Mouse (Mus musculus) megakaryocyte, embryonic 14.5 days (primary cell): ENCODE measurements around the gene Rpl4. TPM values are rescaled to one million over a fixed set of nuclear protein-coding genes. Genes with fewer than 3 reads are reported as not detected.
"Not testable (repeated sequence)": the region's sequence is repeated elsewhere in the genome, so short reads cannot be mapped to it uniquely, and the experiment has no call there.

Experiments used
- H3K27me3 ChIP-seq: replicated peaks from 2 replicates; pipeline ENCODE3; 2012; ENCODE audit warnings: inconsistent platforms
- H3K36me3 ChIP-seq: replicated peaks from 2 replicates; pipeline ENCODE3; 2012; ENCODE audit warnings: low read length, inconsistent platforms, mixed read lengths
- H3K4me1 ChIP-seq: 2 replicates; pipeline ENCODE4 v1.6.1; 2012; ENCODE audit warnings: inconsistent platforms
- H3K4me3 ChIP-seq: replicated peaks from 2 replicates; pipeline ENCODE3; 2012; ENCODE audit warnings: moderate library complexity, mild to moderate bottlenecking, inconsistent platforms
- H3K9me3 ChIP-seq: 2 replicates; pipeline ENCODE4 v1.6.1; 2012; ENCODE audit warnings: inconsistent platforms
- FLI1 ChIP-seq: IDR thresholded peaks from 2 replicates; pipeline ENCODE4 v1.6.1; 2012; ENCODE audit warnings: low read length, inconsistent platforms, mixed read lengths
- GATA1 ChIP-seq: IDR thresholded peaks from 3 replicates; pipeline ENCODE4 v1.6.1; 2012; ENCODE audit warnings: mixed read lengths, low read length, inconsistent platforms, borderline replicate concordance
- polyA plus RNA-seq: library from polyadenylated mRNA; stranded (reverse); fragments of >175 nt; gene quantifications from 2 replicates; pipeline ENCODE4 v1.2.3, GENCODE M21; 2012; ENCODE audit warnings: low replicate concordance; ENCODE audit not compliant: insufficient read depth

Rpl4 gene
- polyA plus RNA-seq, 1 experiment = 309 TPM

DNA sequence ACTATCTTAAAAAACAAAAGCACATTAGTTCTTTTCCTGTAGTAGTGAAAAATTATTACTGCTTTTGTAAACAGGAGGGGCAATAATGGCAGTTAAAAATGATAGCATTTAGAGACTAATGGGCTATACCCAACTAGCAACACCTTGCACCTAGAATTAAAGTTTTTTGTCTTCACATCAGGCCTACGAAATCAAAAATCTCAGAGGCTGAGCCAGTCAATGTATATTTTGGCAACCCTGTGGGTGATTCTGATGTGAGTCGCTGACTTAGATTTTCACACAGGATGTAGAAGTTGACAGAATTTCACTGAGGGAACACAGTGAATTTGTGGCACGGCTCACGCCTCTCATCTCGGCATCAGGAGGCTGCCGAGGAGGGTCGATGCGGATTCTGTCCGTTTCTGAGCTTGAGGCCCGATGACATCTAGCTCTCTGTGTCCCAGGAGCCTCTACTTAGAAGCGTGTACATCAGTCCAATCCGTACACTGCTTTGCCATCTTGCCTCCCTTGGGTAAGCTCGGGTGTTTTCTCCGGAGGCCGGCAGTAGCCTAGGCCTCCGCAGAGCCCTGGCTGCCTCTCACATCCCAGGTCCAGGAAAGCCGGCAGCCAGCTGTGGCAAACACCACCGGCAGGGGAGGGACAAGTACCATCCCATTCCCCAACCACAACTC is 895 bp upstream of the Rpl4 start:
- TF ChIP-seq FLI1 (no peak), GATA1 (no peak)
- H3K36me3 ChIP-seq = peaks cover 33% of the 10 kb centered on the region
- no peaks in the 10 kb centered on the region for H3K9me3 ChIP-seq
- H3K4me3 ChIP-seq = peak overlapping the region; percentile 97
- H3K4me1 ChIP-seq = peaks cover 52% of the 10 kb centered on the region
- H3K27me3 ChIP-seq = no peaks in the 10 kb centered on the region

DNA sequence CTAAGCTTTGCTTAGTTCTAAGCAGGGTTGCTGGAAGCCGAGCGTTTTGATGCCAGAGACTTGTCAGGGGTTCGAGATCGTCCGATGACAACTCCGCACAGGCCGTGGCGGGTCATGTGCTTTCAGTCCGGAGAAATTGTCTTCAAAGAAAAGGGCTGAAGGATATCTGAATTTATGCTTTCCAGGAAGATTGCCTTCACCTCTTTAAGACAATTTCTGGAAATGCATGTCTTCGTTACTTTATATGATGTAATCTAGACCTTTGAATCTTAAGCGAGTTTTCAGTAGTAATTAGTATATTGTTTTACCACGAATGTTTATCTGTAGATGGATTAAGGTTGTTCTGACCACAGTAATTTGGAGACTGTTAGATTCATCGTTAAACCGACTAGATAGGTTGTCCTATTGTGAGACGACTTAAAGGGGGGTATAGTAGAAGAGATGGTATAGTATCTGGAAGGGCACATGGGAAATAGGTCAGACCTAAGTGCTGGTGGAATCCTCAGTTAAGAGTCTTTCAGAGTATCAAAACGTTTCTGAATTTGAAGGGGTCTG is 568 bp downstream of the Rpl4 start:
- peaks cover 42% of the 10 kb centered on the region for H3K36me3 ChIP-seq
- TF ChIP-seq FLI1 (no peak), GATA1 (no peak)
- H3K4me3 ChIP-seq = peak overlapping the region; percentile 97
- H3K9me3 ChIP-seq = no peaks in the 10 kb centered on the region
- H3K27me3 ChIP-seq = no peaks in the 10 kb centered on the region
- peaks cover 51% of the 10 kb centered on the region for H3K4me1 ChIP-seq

DNA sequence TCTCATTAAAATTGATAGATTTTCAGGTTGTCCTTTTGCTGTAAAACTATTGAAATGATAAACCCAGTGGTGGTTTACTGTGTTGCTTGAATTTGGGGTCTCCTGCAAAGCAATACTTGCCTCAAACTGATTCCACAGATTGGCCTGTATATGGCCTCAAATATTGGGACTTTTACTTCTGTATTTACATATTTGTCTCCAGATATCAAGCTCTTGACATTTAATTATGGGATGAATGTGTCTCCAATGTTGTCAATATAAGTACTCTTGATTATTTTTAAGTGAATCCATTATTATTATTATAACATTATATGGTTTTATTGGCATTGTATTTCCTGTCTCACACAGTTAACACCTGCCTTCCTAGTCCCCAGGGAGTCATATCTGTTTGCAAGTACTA is 1.2 kb downstream of the Rpl4 start:
- H3K9me3 ChIP-seq = no peaks in the 10 kb centered on the region
- peaks cover 48% of the 10 kb centered on the region for H3K4me1 ChIP-seq
- peak overlapping the region; percentile 97 for H3K4me3 ChIP-seq
- TF ChIP-seq GATA1 = no peak
- no peak for TF ChIP-seq FLI1
- H3K36me3 ChIP-seq = peaks cover 43% of the 10 kb centered on the region
- H3K27me3 ChIP-seq = no peaks in the 10 kb centered on the region

DNA sequence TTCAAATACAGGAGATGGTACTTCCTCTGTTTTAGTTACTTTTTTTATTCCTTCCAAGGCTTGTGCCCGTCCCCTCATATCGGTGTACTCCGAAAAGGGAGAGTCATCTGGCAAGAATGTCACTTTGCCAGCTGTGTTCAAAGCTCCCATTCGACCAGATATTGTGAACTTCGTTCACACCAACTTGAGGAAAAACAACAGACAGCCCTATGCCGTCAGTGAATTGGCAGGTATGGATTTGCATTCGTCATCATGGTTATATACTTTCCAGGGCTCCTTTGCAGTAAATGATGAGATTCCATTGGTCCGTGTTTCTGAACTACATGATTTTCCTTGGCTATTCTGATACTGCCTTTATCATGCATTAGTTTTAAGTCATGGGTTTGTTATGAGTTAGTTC is 1.6 kb downstream of the Rpl4 start:
- H3K27me3 ChIP-seq = no peaks in the 10 kb centered on the region
- H3K36me3 ChIP-seq = peaks cover 43% of the 10 kb centered on the region
- H3K9me3 ChIP-seq = no peaks in the 10 kb centered on the region
- H3K4me1 ChIP-seq = peaks cover 51% of the 10 kb centered on the region
- TF ChIP-seq GATA1 (no peak), FLI1 (no peak)
- peak overlapping the region; percentile 97 for H3K4me3 ChIP-seq

DNA sequence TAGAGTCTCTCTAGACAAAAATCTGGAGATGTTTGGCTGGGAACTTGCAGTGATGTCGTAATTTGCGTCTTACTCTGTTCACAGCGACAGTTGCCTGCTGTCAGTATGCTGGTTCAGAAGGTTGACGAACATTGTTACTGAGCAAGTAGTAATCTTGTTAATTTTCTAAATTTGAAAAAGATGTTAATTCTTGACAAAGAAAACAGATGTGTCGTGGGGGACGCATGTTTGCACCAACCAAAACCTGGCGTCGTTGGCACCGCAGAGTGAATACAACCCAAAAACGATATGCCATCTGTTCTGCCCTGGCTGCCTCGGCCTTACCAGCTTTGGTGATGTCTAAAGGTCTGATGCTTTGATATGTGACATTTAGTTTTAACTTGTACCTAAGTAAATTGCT is 2.2 kb downstream of the Rpl4 start:
- TF ChIP-seq FLI1 (no peak), GATA1 (no peak)
- no peaks in the 10 kb centered on the region for H3K9me3 ChIP-seq
- H3K4me3 ChIP-seq = no peak overlapping the region
- H3K36me3 ChIP-seq = peaks cover 47% of the 10 kb centered on the region
- H3K4me1 ChIP-seq = peaks cover 55% of the 10 kb centered on the region
- no peaks in the 10 kb centered on the region for H3K27me3 ChIP-seq

DNA sequence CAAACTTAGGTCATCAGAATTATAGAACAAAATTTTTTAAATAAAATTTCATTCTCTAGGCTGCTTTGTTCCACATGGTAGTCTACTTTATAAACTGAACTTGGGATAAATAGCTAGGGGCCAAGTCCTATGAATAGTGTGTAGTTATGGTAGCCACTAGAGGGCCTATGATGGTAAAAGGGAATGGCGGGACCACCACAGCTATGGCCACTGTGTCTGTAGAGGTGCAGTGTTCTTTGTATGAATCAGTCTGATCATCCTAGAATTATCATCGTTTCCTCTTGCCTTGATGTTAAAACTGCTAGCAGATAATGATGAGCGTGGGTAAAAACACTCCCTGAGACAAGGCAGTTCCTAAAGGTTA is 5.4 kb downstream of the Rpl4 start:
- H3K4me3 ChIP-seq = peak overlapping the region; percentile 99
- H3K9me3 ChIP-seq = no peaks in the 10 kb centered on the region
- peaks cover 34% of the 10 kb centered on the region for H3K4me1 ChIP-seq
- TF ChIP-seq GATA1 (no peak), FLI1 (no peak)
- peaks cover 75% of the 10 kb centered on the region for H3K36me3 ChIP-seq
- no peaks in the 10 kb centered on the region for H3K27me3 ChIP-seq

DNA sequence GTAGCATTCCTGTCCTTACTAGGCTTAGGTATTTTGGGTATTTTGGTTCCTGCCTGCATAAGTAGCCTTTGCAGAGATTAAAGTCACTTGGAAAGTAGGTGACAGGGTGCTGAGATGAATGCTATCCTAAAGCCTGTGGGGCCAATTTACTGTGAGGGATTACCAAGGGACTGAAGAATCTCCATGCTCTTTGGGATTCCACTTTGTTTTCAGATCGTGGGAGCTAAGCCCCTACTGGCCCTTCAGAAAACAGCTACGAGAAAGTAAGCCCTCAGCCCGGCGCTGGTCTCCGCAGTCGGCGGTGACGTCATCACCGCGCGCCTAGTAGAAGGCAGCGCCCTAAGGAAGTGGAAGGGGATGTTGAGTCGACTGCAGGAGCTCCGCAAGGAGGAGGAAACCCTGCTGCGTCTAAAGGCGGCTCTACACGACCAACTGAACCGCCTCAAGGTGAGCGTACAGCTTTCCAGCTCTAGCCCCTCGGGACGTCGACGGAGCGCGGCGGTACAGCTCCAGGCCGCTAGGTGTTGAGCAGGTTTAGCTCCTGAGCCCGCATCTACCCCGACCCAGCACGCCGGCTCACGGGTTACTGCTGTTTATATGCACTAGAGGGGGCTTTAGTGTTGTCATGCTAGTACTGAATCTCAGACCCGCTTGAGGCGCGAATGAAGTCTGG is 5.9 kb downstream of the Rpl4 start, which contains the start of gene Snapc5:
Snapc5 (plus strand) TSS at position 301 of the 673 bp plus-strand sequence.
- Histone ChIP-seq H3K4me1 (peaks cover 34% of the 10 kb centered on the region), H3K4me3 (peak within 1 kb of the TSS; percentile 99), H3K27me3 (no peaks in the 10 kb centered on the region), H3K9me3 (no peaks in the 10 kb centered on the region), H3K36me3 (peaks cover 78% of the 10 kb centered on the region)
- TF ChIP-seq FLI1 (no peak), GATA1 (no peak)

DNA sequence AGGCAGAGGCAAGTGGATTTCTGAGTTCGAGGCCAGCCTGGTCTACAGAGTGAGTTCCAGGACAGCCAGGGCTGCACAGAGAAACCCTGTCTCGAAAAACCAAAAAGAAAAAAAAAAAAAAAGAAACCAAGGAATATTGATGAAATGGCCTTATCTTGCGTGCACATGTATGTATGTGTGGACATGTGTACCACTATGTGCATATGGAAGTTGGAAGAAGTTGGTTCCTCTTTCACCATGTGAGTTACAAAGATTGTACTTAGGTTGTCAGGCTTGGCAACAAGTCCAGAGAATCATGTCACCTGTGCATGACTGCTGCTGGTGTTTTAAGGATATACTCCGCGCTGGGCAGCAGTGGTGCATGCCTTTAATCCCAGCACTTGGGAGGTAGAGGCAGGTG is 10.1 kb downstream of the Rpl4 start:
- H3K27me3 ChIP-seq, H3K4me3 ChIP-seq, H3K9me3 ChIP-seq: not testable (repeated sequence)
- Histone ChIP-seq H3K4me1 (peaks cover 14% of the 10 kb centered on the region), H3K36me3 (peaks cover 83% of the 10 kb centered on the region)

DNA sequence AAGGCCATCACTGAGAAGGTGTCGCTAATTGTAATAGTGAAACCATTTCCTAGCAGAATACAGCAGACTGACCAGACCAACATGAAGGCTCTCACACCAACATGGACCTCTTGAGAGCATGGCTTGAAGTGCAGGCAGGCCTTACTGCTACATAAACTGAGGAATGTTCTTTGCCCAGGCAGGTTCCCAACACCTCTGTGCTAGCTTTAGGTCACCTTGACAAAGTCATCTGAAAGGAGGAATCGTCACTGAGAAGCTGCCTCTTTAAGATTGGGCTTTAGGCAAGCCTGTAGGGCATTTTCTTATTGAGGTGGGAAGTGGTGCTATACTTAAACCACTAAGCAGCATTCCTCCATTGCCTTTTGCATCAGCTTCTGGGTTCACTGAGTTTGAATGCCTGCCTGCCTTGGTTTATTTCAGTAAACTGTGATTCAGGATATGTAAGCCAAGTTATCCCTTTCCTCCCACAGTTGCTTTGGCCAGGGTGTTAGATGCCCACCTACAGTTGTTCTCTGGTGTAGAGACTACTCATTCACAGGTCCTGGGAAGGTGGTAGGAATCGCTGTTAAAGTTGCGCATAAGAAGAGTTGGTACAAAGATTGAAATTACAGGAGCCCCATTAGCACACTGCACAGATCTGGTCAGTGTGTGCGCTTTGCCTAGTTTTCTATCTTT is 11.1 kb downstream of the Rpl4 start:
- H3K27me3 ChIP-seq = no peaks in the 10 kb centered on the region
- no peak overlapping the region for H3K4me3 ChIP-seq
- H3K36me3 ChIP-seq = peaks cover 87% of the 10 kb centered on the region
- no peaks in the 10 kb centered on the region for H3K9me3 ChIP-seq
- H3K4me1 ChIP-seq = peaks cover 10% of the 10 kb centered on the region
- no peak for TF ChIP-seq FLI1
- TF ChIP-seq GATA1 = no peak

DNA sequence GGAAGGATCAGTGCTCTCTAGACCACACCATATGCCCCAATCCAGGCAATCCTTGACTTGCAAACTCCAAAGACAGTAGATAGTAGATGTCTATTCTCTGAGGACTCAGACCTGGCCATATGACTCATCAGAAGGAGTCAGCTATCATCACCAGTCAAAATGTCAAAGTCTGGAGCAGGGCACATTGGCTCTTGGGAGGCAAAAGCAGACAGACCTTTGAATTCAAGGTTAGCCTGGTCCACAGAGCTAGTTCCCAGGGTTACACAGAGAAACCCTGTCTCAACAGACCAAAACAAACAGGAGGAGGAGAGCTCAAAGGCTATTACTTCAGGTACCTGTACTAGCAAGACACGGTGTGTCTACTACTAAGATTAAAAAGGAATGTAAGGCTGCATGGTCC is 20.7 kb downstream of the Rpl4 start:
- no peaks in the 10 kb centered on the region for H3K27me3 ChIP-seq
- TF ChIP-seq FLI1 (no peak), GATA1 (no peak)
- H3K9me3 ChIP-seq = no peaks in the 10 kb centered on the region
- no peak overlapping the region for H3K4me3 ChIP-seq
- H3K4me1 ChIP-seq = no peaks in the 10 kb centered on the region
- peaks cover 96% of the 10 kb centered on the region for H3K36me3 ChIP-seq
